Mouse (Mus musculus): ENCODE measurements at regions not wholly inside any gene's neighbourhood (a gene's known extent, or its start where the extent isn't known, plus 50 kb on each side); places are given as distances from the start of the nearest gene placed in this dataset.

DNA sequence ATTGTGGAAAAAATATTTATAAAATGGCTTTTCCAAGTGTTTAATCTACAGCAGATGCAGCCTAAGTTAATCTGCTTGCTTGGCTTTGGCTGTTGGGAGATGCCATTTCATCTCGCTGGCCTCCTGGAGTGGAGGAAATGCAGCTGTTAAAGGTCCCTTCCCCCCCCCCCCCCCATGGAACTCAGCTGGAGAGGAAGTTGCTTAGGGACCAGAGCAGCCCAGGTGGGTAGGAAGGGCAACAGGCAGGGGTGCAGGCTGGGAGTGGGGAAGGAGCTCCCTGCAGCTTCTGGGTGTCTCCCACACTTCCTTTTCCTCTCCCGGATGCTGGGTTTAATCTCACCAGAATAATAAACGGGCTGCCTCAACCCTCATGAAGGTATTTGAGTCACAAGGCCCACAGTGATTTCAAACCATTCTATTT lies 104.0 kb upstream of the Pmepa1 start:
- TF ChIP-seq CTCF (conservative IDR thresholded peaks at IDR 0.05; ENCODE audit: insufficient read depth, insufficient read length, low read depth, low read length) (no peak), POLR2A (IDR thresholded peaks at IDR 0.05; ENCODE audit: low read depth, low read length) (no peak)
